Mouse (Mus musculus) layer of hippocampus, adult 18-20 months (tissue): Measurements from ENCODE around the gene Pgs1. TPM values are rescaled to one million over a fixed set of nuclear protein-coding genes. Genes with fewer than 3 reads are reported as not detected.

Experiments
- DNase-seq, 2 experiments: peaks; one replicate each; pipeline ENCODE4 v3.0.0; 2022; ENCODE audit warnings: low spot score in 2 of 2
- total RNA-seq, 2 experiments: library from RNA; stranded (reverse); gene quantifications; 2 replicates each; pipeline ENCODE4 v1.2.3; 2021

Gene Pgs1
- total RNA-seq, 2 experiments from 2014 or later = 78.8 to 81.7 TPM

DNA sequence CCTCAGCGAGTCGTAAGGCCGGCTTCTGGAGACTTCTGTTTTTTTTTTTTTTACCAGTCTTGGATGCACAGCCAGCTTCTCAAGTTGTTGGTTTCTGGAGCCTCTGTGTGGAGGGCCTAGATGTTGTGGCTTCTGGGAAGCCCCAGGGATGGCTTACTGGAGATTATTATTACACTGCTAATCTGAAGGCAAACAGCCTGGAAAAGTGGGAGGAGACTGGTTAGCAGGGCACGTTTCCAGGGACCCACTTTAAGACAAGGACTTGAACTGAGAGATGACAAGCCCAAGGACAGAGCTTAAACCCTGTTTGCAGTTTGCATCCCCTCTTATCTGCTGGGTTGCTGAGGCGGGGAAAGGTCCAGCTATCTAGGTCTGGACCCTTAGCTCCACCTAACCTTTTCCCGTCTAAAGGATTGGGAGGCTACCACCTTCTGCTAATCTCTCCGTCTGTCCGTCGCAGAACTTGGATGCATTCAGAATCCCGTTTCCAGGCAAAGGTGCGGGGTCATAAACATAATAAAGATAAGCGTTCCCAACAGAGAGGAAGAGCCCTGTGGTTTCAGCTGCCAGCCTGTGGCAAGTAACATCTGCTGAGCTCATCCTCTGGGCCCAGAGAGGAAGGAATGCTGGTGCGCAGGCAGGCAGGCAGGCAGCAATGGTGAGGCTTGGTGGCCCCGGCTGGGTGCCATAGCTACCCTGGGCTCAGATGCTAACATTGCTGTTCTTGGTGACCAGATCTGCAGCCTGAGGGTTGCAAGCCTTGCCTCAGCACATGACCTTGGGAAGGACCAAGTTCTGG lies 11.6 kb upstream of the Pgs1 start:
- no peak for DNase-seq

DNA sequence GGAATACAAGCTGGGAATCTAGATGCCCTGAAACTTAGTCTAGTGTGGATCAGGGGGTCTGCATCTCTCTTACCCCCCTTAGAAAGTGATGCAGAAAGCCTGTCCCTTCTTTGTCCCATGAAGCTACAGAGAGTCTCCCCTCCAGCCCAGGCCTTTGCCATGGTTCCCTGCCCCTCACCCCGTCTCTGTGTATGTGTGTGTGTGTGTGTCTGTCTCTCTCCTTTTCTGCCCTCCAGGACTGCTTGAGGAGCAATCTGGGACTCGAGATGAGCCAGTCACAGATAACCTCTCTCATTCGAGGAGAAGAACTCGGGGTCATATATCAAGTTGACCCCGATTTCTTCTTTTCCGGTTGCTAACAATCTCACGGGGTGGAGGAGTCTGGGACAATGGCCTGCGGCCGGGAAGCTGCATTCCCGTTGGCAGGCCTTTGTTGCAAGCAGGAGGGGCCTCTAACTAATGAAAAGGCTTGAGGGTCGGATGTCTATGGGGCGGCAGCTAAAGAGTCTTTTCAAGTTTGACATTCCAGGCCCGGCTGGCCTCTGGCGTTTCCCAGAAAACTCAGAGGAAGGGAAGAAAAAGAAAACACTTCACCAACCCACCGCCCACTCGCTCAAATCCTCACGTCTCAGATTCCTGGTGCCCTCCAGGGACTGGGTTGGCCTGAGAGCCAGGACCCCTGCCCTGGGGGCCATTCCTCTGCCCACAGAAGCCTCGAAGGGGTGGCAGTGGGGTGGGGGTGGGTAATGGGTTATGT lies 10.7 kb upstream of the Pgs1 start:
- no peak for DNase-seq

DNA sequence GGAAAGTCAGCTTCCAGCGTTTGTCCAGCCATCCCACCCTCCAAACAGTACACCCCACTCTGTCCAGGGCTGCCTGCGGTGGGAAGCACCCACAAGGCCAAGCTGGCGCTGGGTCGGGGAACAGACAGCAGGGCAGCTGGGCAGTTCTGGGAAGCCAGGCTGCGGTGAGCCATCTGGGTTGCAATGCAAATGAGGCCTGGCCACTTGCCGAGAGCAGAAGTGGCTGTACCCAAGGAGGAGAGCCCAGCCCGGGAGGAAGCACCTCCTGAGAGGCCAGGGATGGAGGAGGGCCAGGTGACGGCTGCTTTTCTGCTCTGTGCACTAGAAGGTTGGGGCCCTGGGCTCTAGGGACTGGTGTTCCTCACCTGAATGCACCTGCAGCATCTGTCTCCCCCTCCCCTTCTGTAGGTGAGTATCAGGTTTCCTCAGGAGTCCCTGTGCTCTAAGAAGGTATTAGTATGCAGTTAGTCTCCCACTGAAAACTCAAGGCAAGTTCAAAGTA lies 10.0 kb upstream of the Pgs1 start:
- DNase-seq = no peak

DNA sequence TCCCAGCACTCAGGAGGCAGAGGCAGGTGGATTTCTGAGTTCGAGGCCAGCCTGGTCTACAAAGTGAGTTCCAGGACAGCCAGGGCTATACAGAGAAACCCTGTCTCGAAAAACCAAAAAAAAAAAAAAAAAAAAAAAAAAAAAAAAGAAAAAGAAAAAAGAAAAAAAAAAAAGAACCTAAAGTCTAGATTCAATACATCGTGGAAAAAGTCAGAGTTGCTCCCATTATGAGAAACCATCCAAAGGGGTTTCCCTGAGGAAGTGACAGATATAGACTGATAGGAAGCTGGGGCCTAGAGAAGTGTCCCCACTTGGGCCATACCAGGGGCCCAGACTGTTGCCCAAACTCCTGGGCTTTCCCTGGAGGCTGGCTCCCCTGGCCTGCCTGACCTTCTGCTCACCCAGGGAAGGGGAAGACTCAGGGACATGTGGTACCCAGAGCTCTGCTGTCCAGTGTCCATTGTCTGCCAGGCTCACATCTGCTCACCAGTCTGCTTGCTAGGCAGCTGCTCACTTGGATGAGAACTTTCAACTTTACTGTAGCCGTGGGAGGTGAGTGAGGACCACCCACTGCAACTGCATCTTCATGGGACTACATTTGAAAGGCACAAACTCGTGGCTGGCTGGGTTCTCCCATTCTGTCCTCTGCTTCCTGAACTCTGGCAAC lies 8.3 kb upstream of the Pgs1 start:
- DNase-seq = no peak

DNA sequence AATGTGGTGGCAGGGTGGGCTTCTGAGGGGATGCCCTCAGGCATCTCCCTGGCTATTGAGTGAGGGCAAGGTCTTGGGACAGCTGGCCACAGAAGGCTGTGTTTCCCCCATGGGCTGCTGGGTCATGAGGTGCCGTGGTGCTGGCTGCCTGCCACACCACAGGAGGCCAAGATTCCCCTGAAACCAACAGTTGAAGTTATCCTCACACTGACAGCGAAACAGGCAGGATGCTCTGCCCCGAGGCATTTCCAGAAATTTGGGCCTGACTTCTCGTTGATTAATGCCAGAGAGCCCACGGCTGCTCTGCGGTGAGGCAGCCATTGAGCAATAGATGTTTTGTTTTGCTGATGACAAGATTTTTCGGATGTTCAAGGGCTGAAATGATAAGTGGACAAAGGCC lies 6.7 kb upstream of the Pgs1 start:
- DNase-seq = no peak

DNA sequence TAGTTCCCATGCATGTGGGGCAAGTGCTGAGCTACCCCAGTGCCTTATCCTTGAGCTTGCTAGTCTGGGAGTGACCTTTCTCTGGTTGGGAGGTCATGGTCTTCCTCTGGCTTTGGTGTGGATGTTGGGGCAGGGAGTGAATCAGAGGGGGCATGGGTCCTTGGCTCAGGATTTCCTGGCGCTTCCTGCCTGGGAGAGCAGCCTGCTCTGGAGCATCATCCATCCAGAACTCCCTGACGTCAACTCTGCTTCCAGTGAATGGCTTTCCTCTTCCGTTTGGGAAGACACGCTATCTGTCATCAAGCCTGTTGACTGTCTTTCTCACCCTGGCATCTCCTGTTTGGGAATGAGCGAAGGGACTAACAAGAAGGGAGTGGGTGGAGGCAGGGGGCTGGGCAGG lies 3.7 kb upstream of the Pgs1 start:
- DNase-seq = no peak

DNA sequence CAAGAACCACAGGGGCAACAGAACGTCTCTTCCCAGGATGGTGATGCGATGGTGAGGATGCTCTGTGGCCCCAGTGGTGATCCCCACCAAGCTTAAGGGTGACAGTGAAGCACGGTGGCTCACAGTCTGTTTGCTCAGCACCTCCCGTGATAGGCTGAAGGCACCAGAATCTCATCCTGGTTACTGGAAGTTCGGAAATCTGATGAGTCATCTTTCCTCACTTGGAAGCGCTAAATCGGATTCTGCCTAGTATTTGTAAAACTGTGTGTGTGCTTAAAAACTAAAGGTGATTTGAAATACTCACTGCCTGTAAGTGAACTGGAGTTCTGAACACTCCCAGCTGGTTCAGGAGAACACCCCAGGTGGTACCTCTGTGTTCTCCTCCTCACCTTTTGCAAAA lies 2.3 kb upstream of the Pgs1 start:
- no peak for DNase-seq

DNA sequence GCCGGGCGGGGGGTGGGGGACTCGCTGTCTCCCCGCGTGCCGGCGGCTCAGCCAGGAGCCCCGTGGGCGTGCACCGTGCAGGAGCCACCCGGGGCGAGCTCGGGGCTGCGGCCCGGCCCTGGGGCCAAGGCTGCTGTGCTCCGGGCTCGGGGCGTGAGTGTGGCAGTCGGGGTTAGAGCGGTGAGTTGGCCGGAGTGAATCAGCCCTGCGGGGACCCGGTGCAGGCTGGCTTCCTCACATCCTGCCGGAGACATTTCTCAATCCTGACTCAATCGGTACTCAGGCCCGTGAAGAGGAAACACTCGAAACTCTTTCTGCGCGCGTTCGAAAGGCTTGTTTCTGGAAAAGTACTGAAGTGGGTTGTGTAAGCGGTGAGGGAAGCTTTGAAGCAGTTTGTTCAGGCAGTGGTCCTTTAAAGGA lies 950 bp downstream of the Pgs1 start:
- no peak for DNase-seq

DNA sequence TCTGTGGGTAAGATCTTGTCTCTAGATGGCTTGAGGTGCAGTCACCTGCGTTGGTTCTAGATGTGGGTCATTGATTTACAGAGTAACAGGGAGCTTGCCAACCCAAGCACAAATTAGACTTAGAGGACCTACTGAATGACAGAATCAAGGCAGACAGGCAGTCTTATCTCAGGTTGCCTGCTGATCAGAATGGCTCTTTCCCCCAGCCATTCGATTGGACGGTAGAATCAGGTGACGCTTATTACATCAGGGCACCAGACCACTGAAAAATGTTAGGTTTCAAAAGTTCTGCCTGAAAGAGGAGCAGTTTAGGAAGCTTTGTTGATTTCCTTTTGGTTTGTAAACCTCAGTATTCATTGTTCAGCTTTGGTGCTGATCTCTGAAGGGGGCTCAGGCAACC lies 1.9 kb downstream of the Pgs1 start:
- no peak for DNase-seq

DNA sequence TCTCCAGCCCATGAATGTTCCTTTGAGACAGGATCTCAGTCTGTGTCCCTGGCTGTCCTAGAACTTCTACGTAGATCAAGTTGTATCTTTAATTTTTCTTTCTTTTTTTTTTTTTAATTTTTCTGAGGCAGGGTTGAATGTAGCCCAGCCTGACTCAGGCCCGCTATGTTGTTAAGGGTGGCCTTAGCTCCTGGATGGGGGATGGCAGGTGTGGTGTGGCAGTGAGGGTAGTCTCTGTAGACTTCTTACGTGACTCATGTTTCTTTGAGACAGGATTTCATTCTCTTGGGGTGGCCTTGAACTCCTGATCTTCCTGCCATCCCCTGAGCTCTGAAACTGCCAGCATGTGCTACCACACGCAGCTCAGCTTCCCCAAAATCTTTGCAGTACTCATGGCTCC lies 3.1 kb downstream of the Pgs1 start:
- no peak for DNase-seq

DNA sequence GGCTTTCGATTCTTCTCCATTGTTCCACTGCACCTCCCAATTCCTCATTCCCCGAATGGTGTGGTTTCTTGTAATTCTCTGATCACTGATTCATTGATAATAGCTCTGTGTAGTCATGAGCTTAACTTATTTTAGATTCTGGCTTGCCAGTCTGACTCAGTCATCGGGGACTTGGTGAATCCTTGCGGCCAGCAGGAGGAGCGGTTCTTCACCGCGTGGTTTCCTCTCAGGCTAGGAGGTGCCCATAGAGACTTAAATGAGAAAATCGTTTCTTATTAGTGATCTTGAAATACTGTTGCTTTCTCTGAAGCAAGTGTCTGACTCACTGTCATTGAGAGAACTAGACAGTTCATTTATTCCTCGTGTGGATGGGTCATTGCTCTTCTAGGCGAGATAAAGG lies 3.8 kb downstream of the Pgs1 start:
- DNase-seq = no peak

DNA sequence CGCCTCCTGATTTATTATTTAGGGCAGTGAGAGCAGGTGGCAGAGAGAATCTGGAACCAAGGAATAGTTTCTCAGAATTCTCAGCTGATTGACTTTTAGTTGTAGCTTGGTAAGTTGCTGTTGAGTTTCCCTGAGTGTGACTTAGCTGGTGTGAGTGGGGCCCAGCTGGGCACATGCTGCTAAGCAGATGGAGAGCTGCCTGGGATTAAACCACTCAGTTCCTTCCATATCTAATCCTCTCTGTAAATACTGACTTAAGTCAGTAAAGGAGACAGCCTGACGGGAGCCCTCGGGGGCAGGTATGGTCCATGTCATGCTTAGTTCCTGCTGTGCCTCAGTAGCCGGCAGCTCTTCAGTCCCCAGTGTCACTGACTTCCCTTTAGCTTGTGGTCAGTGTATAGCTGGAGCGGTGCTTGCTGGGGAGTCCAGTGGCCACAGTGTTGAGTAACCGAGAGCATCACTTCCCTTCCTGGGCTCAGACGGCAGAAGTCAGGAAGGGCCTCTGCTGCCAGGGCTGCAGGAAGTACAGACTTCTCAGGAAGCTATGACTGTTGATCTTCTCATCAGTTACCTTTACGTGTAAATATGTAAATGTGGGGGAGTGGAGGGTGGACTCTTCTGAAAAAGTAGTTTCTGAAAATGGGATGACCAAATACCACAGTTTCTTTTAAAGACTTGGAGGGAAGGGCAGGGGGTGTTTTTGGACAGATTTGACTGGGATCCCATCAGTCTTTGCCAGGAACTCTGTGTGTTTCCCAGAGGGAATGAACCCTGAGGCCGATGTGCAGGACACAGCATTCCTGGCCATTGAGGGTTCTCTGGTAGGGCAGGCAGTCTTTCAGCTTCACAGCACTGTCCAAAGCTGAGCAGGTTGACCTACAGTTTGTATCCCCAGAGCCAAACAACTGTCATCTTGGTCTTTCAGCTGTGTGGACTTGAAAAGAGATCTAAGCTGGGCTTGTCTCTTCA lies 5.7 kb downstream of the Pgs1 start:
- no peak for DNase-seq

DNA sequence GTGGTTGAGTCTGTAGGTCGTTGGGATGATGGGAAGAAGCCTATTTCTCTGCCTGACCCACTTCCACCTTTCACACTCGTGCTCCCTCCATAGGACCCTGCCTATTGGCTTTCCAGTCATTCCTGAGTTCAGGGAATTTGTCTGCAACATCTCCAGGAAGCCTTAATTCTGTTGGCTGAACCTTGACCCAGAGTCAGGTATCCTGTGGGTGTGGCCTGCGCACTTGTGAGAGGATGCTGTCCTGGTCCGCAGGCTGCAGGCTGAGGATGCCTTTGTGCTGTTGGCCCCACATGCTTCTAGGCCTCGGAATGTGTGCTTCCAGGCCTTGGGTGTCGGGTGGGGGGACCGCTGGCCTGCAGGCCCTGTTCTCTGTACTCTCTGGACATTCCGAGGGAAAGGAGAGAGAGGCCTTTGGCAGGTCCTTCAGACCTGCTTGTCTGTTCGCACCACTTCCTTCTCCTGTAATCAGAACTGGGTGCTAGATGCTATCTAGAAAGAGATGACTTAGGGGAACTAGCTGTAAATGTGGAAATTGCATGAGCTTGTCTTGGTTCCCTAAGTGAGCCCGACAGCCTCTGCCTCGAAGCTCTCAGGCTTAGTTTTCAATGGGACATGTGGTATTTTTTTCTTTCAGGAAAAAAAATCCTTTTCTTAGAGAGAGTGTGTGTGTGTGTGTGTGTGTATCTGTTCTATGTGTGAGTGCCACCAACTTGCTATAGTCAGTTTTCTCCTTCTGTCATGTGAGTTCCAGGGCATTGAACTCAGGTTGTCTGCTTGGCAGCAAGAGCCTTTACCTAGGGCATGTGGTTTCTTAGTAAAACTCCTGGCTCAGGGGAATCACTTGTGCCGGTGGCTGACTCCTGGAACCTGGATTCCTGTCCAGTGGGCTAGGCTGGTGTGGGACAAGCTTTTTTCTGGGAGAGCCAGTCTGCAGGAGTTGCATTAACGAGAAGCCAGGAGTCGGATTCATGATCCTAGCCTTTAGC lies 7.4 kb downstream of the Pgs1 start:
- DNase-seq = no peak

DNA sequence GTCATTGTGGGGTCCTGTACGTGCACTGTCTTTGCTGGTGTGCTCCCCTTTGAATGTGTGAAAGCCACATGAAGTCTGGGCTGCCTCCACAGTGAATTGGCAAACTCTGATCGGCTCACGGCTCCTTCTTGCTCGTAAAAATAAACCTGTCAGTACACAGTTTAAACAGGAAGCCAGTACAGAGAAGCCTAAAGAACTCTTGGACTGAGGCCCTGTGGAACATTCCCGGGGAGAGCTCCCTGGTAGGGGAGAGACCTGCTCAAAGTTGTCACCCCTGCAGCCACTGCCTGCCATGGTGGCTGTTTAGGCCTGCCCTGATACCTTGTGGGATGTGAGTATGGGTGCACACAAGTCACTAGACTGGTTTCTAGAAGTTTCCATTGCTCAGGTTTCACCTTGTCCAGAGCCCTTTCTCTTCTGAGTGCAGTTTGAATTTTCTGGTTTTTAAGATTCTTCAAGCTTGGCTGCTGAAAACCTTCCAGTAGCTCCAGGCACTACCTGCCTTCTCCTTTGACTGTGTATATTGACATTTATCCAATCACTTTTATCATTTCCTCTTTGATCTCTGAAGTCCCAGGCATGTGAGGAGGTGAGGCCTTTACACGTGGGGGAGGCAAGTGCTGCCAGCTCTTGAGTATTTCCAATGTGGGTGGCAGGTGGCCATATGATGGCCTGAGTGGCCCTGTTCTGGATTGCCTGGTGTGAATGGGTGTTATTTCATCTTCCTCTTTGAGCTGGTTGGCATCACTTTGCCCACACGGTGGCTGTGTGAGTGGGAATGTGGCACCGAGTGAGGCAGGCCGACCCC lies 8.4 kb downstream of the Pgs1 start:
- no peak for DNase-seq

DNA sequence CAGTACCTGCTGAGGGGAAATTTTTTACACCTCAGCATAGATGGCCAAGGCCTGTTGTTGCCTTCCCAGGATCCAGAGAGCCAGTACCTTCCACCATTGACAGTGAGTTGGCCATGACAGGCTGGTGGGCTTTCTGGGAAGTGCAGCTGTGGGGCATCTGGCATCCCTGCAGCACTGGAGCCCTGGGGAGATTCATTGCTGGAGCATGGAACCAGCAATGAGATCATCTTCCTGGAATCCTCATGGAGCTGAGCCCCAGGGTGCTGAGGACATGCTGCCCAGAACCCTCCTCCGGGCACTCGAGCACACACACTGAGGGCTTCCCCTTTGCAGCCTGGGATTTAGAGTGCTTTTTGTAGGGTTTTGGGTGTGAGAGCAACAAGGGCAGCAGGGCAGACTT lies 9.2 kb downstream of the Pgs1 start:
- DNase-seq = no peak

DNA sequence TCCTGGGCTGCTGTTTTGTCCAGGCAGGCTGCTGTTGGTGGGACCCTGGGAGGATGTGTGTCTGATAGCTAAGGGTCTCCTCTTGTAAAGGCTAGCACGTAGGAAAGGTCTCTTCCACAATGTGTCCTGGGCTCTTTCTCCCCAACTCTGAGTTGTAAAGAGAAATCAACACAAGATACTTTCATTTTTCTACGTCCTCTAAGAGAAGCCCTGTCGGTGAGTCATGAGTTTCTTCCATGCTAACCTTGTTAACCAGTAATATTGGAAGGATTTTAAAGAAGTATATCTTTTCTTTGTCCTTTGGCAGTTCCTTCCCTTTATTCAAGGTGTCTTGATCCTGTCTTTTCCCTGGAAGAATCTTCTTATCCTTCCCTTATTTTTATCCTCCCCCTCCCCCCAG lies 9.6 kb downstream of the Pgs1 start:
- DNase-seq = no peak

DNA sequence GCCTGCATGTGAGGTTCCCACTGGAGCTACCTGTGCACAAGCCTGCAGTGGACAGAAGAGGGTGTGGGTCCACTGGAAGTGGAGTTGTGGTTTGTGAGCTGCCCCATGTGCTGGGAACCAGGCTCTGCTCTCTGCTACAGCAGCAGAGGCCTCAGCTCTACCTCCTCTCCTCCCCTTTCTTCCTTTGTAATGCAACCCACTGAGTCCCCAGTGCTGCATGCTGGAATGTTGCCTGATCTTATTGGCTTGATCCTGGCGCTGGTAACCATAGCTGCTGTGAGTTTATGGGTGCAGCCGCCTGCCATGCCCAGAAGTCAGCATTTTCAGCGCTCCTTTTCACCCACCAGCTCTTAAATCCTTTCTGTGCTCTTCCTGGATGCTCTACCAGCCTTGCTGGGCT lies 10.0 kb downstream of the Pgs1 start:
- no peak for DNase-seq

DNA sequence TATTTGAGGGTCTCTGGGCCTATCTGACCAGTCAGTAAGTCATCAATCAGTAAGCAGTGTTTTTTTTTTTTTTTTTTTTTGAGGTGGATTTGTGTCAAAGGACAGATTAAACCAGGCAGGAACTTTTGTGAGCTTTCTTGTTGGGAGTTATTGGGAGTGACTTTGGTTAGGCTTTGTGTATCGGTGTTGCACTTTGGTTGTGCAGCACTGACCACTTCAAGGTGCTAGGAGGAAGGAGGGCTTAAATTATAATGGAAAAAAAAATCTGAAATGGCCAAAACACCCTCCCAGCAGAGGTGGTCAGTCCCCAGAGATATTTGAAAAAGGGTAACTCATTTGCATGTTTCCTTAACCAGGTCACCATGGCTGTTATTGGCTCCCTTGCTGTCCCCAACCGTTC lies 11.0 kb downstream of the Pgs1 start:
- no peak for DNase-seq

DNA sequence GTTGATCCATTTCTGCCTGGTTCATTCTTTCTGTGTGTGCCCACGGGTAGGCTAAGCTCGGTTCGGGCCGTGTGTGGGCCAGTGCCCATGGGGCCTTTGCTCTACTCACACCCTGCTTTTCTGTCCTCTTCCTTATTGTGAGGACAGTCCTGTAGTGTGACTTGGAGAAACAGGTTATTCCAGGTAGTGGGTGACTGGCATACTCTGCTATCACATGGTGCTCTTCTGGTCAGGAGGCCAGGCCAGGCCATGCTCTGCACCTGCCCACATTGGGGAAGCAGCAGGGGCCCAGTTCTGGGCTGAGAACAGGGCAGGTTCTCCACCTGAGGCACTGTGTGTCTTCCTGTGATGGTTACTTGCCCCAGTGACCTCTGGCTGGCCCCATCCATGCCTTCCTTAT lies 12.3 kb downstream of the Pgs1 start:
- no peak for DNase-seq
